8 mouse cellular contexts compared by ENCODE assay signal in genomic region chr8:77723534-77724045, GRCm38 (mm10). TPM values are rescaled to one million over a fixed set of nuclear protein-coding genes. Genes with fewer than 3 reads are reported as not detected.
DNase-seq lines count a peak whose midpoint lies in the region; ATAC-seq and TF ChIP-seq lines count a peak whose summit lies in the region.

No protein-coding gene starts in this region.

- no peak for TF ChIP-seq POLR2A in kidney, adult 2 months (IDR thresholded peaks at IDR 0.05; ENCODE audit: low read depth, low read length)

- no peaks in the 10 kb centered on the region for H3K9me3 ChIP-seq in embryonic facial prominence, embryonic 11.5 days (replicated peaks; ENCODE audit: control insufficient read depth, low read length)
- no peaks in the 10 kb centered on the region for H3K9me3 ChIP-seq in liver, embryonic 13.5 days (replicated peaks)
- H3K9me3 ChIP-seq in neural tube, embryonic 13.5 days = no peaks in the 10 kb centered on the region

- H3K4me3 ChIP-seq in kidney, adult 2 months (ENCODE audit: insufficient read depth, low read depth, low read length) = peak overlapping the region; percentile 45
- H3K4me3 ChIP-seq in embryonic facial prominence, embryonic 11.5 days (ENCODE audit: low read depth, low read length) = peak overlapping the region; percentile 69
- peak overlapping the region; percentile 54 for H3K4me3 ChIP-seq in liver, embryonic 13.5 days (replicated peaks)
- H3K4me3 ChIP-seq in neural tube, embryonic 13.5 days = peak overlapping the region; percentile 46

- peak overlapping the region; percentile 55 for H3K27ac ChIP-seq in kidney, adult 2 months (ENCODE audit: insufficient read depth, low read depth, low read length)
- peak overlapping the region; percentile 95 for H3K27ac ChIP-seq in embryonic facial prominence, embryonic 11.5 days (replicated peaks; ENCODE audit: low read depth, low read length)
- H3K27ac ChIP-seq in liver, embryonic 13.5 days = peak overlapping the region; percentile 63
- H3K27ac ChIP-seq in neural tube, embryonic 13.5 days (replicated peaks) = peak overlapping the region; percentile 74

- H3K27me3 ChIP-seq in kidney, adult 2 months (replicated peaks; ENCODE audit: control insufficient read depth, insufficient read depth, low read length) = no peaks in the 10 kb centered on the region; the same call in 1 of the 2 replicates
- H3K27me3 ChIP-seq in embryonic facial prominence, embryonic 11.5 days (ENCODE audit: control insufficient read depth, insufficient read depth, low read length) = no peaks in the 10 kb centered on the region
- no peaks in the 10 kb centered on the region for H3K27me3 ChIP-seq in liver, embryonic 13.5 days
- no peaks in the 10 kb centered on the region for H3K27me3 ChIP-seq in neural tube, embryonic 13.5 days

- peak; percentile 4 for DNase-seq in kidney, adult 2 months
- no peak for DNase-seq in kidney, postnatal 4 days
- no peak for DNase-seq in embryonic facial prominence, embryonic 11.5 days (ENCODE audit: low spot score)
- DNase-seq in heart, postnatal 10 days = peak; percentile 70 to 80
- DNase-seq in liver, embryonic 13.5 days = peak; percentile 1
- DNase-seq in thymus, postnatal 0 days (ENCODE audit: low spot score) = no peak
- DNase-seq in layer of hippocampus, adult 9-10 months (ENCODE audit: low spot score) = no peak

- H3K9ac ChIP-seq in embryonic facial prominence, embryonic 11.5 days (replicated peaks; ENCODE audit: low read length) = peak overlapping the region; percentile 88
- H3K9ac ChIP-seq in liver, embryonic 13.5 days = peak overlapping the region; percentile 59
- H3K9ac ChIP-seq in neural tube, embryonic 13.5 days = peak overlapping the region; percentile 65

- intact Hi-C loops in heart, postnatal 10 days (cut with DNase I) = loop anchor here (2.0 to 5.0 kb wide), 3 partner anchors 93 to 279 kb away; no protein-coding TSS in a partner anchor

- H3K4me2 ChIP-seq in embryonic facial prominence, embryonic 11.5 days (ENCODE audit: low read depth, low read length) = peak overlapping the region; percentile 74
- H3K4me2 ChIP-seq in liver, embryonic 13.5 days = peak overlapping the region; percentile 68
- peak overlapping the region; percentile 78 for H3K4me2 ChIP-seq in neural tube, embryonic 13.5 days

- no peak for TF ChIP-seq CTCF in kidney, adult 2 months (conservative IDR thresholded peaks at IDR 0.05; ENCODE audit: insufficient read depth, insufficient read length, low read depth, low read length)

- ATAC-seq in embryonic facial prominence, embryonic 11.5 days (replicated peaks; ENCODE audit: insufficient number of reproducible peaks, low FRiP score, low TSS enrichment, low read depth) = peak; percentile 76
- ATAC-seq in liver, embryonic 13.5 days (ENCODE audit: low read depth) = peak; percentile 76
- peak; percentile 83; the same call in 1 of the 2 replicates for ATAC-seq in neural tube, embryonic 13.5 days (ENCODE audit: low read depth)

- H3K4me1 ChIP-seq in kidney, adult 2 months (ENCODE audit: control insufficient read depth, insufficient read depth, low read length) = no peaks in the 10 kb centered on the region
- peaks cover 6% of the 10 kb centered on the region; the same call in 1 of the 2 replicates for H3K4me1 ChIP-seq in embryonic facial prominence, embryonic 11.5 days (ENCODE audit: control insufficient read depth, insufficient read depth, low read length)
- peaks cover 28% of the 10 kb centered on the region for H3K4me1 ChIP-seq in liver, embryonic 13.5 days (replicated peaks)
- peaks cover 15% of the 10 kb centered on the region for H3K4me1 ChIP-seq in neural tube, embryonic 13.5 days (replicated peaks)

- no peaks in the 10 kb centered on the region for H3K36me3 ChIP-seq in kidney, adult 2 months (ENCODE audit: control insufficient read depth, insufficient read depth, low read length)
- H3K36me3 ChIP-seq in embryonic facial prominence, embryonic 11.5 days (replicated peaks; ENCODE audit: control insufficient read depth, insufficient read depth, low read depth, low read length) = no peaks in the 10 kb centered on the region
- H3K36me3 ChIP-seq in liver, embryonic 13.5 days = no peaks in the 10 kb centered on the region
- no peaks in the 10 kb centered on the region for H3K36me3 ChIP-seq in neural tube, embryonic 13.5 days

- whole genome bisulfite sequencing in kidney, adult 2 months = 4% methylated on average over 16 of the region's 16 CpGs
- WGBS in embryonic facial prominence, embryonic 11.5 days = under 1% methylated on average over 16 of the region's 16 CpGs
- WGBS in liver, embryonic 13.5 days (ENCODE audit: insufficient replicate concordance) = 3% methylated on average over 16 of the region's 16 CpGs
- WGBS in neural tube, embryonic 13.5 days = 2% methylated on average over 16 of the region's 16 CpGs

RNA-seq across cellular contexts. Expression of gene Ednra, which starts 0.7 kb away (rescaled TPM):
- 3.7 and 4.1 TPM in 2 replicates for polyA plus RNA-seq in kidney, adult 2 months (2012; rRNA removed)
- polyA plus RNA-seq in embryonic facial prominence, embryonic 11.5 days (2014; fragmentation: Nextera tagmentation; extraction: Ambion mirVana) = 53.9 and 60.4 TPM in 2 replicates
- total RNA-seq in heart, postnatal 10 days (2021) = 10 to 100 TPM; 57.7 to 70.6 TPM
- polyA plus RNA-seq in liver, embryonic 13.5 days (2015; fragmentation: Nextera tagmentation; extraction: Ambion mirVana) = 2.4 and 3.8 TPM in 2 replicates
- 10.6 and 12.6 TPM in 2 replicates for polyA plus RNA-seq in neural tube, embryonic 13.5 days (2015; fragmentation: Nextera tagmentation; extraction: Ambion mirVana)
- 2.5 and 3.6 TPM in 2 replicates for polyA plus RNA-seq in thymus, postnatal 0 days (2015; fragmentation: Nextera tagmentation; extraction: Ambion mirVana)

Comparison
In these comparisons a context has a peak if more than half of its experiments do, and no peak if none do; other contexts are left out.
1. DNase-seq: peak in kidney, adult 2 months (single experiment), heart, postnatal 10 days (2 of 2) and liver, embryonic 13.5 days (single experiment); none in kidney, postnatal 4 days (0 of 2), embryonic facial prominence, embryonic 11.5 days (single experiment), thymus, postnatal 0 days (single experiment) and layer of hippocampus, adult 9-10 months (single experiment).
2. Peak in every context shown above with its lines, with median percentiles within 50 percentile points of each other: H3K27ac ChIP-seq, H3K4me3 ChIP-seq, ATAC-seq, H3K4me2 ChIP-seq and H3K9ac ChIP-seq.